Mouse (Mus musculus) adrenal gland, adult 10 weeks (tissue): ENCODE results near the gene 4933405O20Rik. TPM values are rescaled to one million over a fixed set of nuclear protein-coding genes. Genes with fewer than 3 reads are reported as not detected.

Experiments
- polyA plus RNA-seq: library from polyadenylated mRNA; stranded (reverse); fragments of 350-450 nt; fragmentation: Illumina TruSeq; extraction: RNeasy Lipid Tissue Mini Kit (QIAGEN cat#74804); gene quantifications from one replicate; pipeline ENCODE4 v1.2.3, GENCODE M21; 2014; ENCODE audit warnings: low read depth, low replicate concordance

The 4933405O20Rik gene
- polyA plus RNA-seq = not detected

DNA sequence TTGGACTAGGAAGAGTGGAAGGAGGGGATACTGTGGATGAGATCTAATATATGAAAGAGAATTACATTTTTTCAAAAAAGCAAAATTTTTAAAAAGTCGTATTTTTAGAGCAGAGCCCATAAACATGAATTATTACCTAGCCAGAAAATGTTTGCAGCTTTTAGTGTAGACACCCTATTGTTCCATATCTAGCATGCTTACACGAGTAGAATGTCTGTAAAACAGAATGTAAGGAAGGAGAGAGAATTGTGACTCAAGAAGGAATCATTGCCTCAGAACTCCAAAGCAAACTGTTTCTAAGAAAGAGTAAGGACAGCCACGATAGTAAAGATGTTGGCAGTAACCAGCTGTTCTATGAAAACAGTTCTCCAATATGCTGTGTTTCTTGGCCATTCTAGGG is at the start of gene 4933405O20Rik:
Gene 4933405O20Rik (plus strand): TSS at position 301 of the 400 bp plus-strand sequence.

